Mouse (Mus musculus): ENCODE data around the gene Gbx2. TPM values are rescaled to one million over a fixed set of nuclear protein-coding genes. Genes with fewer than 3 reads are reported as not detected.

Gbx2 gene
- polyA plus RNA-seq, 1 experiment = 7.1 TPM

DNA sequence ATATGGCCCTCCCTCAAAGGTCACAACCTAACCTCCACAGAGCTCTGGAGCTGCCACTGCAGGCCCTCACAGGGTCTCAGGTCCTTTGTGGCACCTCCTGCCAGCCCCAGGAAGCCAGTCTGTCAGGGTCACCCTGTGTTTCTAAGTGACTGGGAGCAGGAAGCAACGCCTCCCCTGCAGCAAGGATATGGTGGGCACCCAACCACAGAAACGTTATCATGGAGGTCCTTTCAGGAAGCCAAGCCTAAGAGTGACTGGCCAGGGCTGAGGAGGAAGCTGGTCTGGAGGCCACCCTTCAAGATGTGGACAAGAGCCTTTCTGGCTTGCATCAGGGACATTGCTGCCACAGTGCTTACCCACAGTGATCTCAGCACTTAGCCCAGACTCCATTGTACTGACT is 31.9 kb downstream of the Gbx2 start:
- no peak overlapping the region for H3K4me3 ChIP-seq (ENCODE audit: low read depth, low read length)
- no peaks in the 10 kb centered on the region for H3K27me3 ChIP-seq (ENCODE audit: control insufficient read depth, insufficient read depth, low read length, poor library complexity, severe bottlenecking)
- no peak for TF ChIP-seq POLR2A (IDR thresholded peaks at IDR 0.05; ENCODE audit: insufficient read depth, low read length)
- TF ChIP-seq EP300 (IDR thresholded peaks at IDR 0.05; ENCODE audit: insufficient read depth, low read depth, low read length) = no peak
- no peak for TF ChIP-seq CTCF (IDR thresholded peaks at IDR 0.05; ENCODE audit: low read depth, low read length)
- H3K36me3 ChIP-seq (ENCODE audit: control insufficient read depth, insufficient read depth, low read length, poor library complexity, severe bottlenecking) = no peaks in the 10 kb centered on the region
- no peak overlapping the region for H3K27ac ChIP-seq (ENCODE audit: insufficient read depth, low read length)
- H3K4me1 ChIP-seq (ENCODE audit: control insufficient read depth, insufficient read depth, low read length) = no peaks in the 10 kb centered on the region
- H3K9me3 ChIP-seq (replicated peaks; ENCODE audit: control insufficient read depth, insufficient read depth, low read length, poor library complexity, severe bottlenecking) = no peaks in the 10 kb centered on the region
- no peak overlapping the region for H3K9ac ChIP-seq (ENCODE audit: low read depth, poor library complexity, severe bottlenecking)

GRCm38 (mm10) chr1:89895801-89896200 is 35.2 kb downstream of the Gbx2 start:
- Histone ChIP-seq H3K4me3 (ENCODE audit: low read depth, low read length) (no peak overlapping the region), H3K36me3 (ENCODE audit: control insufficient read depth, insufficient read depth, low read length, poor library complexity, severe bottlenecking) (no peaks in the 10 kb centered on the region), H3K27me3 (ENCODE audit: control insufficient read depth, insufficient read depth, low read length, poor library complexity, severe bottlenecking) (no peaks in the 10 kb centered on the region)

DNA sequence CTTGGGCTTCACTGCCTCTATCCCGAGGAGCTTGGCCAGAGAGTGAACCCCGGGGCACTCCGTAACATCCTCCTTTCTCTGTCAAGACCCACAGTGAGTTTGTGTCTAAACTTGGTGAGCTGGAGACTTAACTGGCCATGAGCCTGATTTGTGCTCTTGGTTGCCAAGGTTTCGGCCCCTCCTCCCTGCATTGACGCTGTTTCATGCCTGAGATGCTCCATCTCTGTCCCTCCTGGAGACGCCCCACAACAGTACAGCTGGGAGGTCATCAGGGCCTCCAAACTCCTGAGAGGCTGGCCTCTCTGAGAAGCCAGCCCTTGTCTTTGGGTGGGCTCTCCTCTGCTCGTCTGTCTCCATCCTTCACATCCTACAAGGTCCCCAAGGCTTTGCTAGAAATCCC is 38.7 kb downstream of the Gbx2 start:
- H3K36me3 ChIP-seq (ENCODE audit: control insufficient read depth, insufficient read depth, low read length, poor library complexity, severe bottlenecking) = no peaks in the 10 kb centered on the region
- H3K4me1 ChIP-seq (ENCODE audit: control insufficient read depth, insufficient read depth, low read length) = no peaks in the 10 kb centered on the region
- TF ChIP-seq POLR2A (IDR thresholded peaks at IDR 0.05; ENCODE audit: insufficient read depth, low read length) = no peak
- no peak for TF ChIP-seq EP300 (IDR thresholded peaks at IDR 0.05; ENCODE audit: insufficient read depth, low read depth, low read length)
- no peak for TF ChIP-seq CTCF (IDR thresholded peaks at IDR 0.05; ENCODE audit: low read depth, low read length)
- no peaks in the 10 kb centered on the region for H3K27me3 ChIP-seq (ENCODE audit: control insufficient read depth, insufficient read depth, low read length, poor library complexity, severe bottlenecking)
- H3K9me3 ChIP-seq (replicated peaks; ENCODE audit: control insufficient read depth, insufficient read depth, low read length, poor library complexity, severe bottlenecking) = no peaks in the 10 kb centered on the region
- no peak overlapping the region for H3K4me3 ChIP-seq (ENCODE audit: low read depth, low read length)
- no peak overlapping the region for H3K9ac ChIP-seq (ENCODE audit: low read depth, poor library complexity, severe bottlenecking)
- H3K27ac ChIP-seq (ENCODE audit: insufficient read depth, low read length) = no peak overlapping the region

More at GRCm38 (mm10) chr1:89895801-89896200, 35.2 kb downstream of the Gbx2 start:
- H3K9me3 ChIP-seq (replicated peaks; ENCODE audit: control insufficient read depth, insufficient read depth, low read length, poor library complexity, severe bottlenecking) = no peaks in the 10 kb centered on the region
- no peaks in the 10 kb centered on the region for H3K4me1 ChIP-seq (ENCODE audit: control insufficient read depth, insufficient read depth, low read length)
- no peak overlapping the region for H3K27ac ChIP-seq (ENCODE audit: insufficient read depth, low read length)
- no peak overlapping the region for H3K9ac ChIP-seq (ENCODE audit: low read depth, poor library complexity, severe bottlenecking)
- TF ChIP-seq CTCF (IDR thresholded peaks at IDR 0.05; ENCODE audit: low read depth, low read length) (no peak), POLR2A (IDR thresholded peaks at IDR 0.05; ENCODE audit: insufficient read depth, low read length) (no peak), EP300 (IDR thresholded peaks at IDR 0.05; ENCODE audit: insufficient read depth, low read depth, low read length) (no peak)

DNA sequence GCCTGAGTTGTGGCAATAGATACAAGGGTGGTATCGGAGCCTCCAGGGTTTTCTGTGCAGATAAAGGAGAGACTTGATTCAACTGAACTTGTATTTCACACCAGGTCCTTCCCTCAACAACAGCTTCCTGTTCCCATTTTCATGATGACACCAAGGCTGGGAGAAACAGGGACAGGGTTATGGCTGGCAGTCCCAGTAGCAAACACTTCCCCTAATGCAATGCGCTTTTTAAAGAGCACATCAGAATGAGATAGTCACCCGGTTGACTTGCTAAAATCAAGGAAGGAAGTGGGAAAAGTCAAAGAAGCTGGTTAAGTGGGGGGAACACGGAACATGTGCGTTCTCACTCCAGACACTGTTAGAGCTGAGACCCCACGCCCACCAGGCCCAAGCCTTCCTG is 39.6 kb downstream of the Gbx2 start:
- TF ChIP-seq POLR2A (IDR thresholded peaks at IDR 0.05; ENCODE audit: insufficient read depth, low read length) (no peak), CTCF (IDR thresholded peaks at IDR 0.05; ENCODE audit: low read depth, low read length) (no peak), EP300 (IDR thresholded peaks at IDR 0.05; ENCODE audit: insufficient read depth, low read depth, low read length) (no peak)
- Histone ChIP-seq H3K9ac (ENCODE audit: low read depth, poor library complexity, severe bottlenecking) (no peak overlapping the region), H3K36me3 (ENCODE audit: control insufficient read depth, insufficient read depth, low read length, poor library complexity, severe bottlenecking) (no peaks in the 10 kb centered on the region), H3K27ac (ENCODE audit: insufficient read depth, low read length) (no peak overlapping the region), H3K27me3 (ENCODE audit: control insufficient read depth, insufficient read depth, low read length, poor library complexity, severe bottlenecking) (no peaks in the 10 kb centered on the region), H3K9me3 (replicated peaks; ENCODE audit: control insufficient read depth, insufficient read depth, low read length, poor library complexity, severe bottlenecking) (no peaks in the 10 kb centered on the region), H3K4me3 (ENCODE audit: low read depth, low read length) (no peak overlapping the region), H3K4me1 (ENCODE audit: control insufficient read depth, insufficient read depth, low read length) (no peaks in the 10 kb centered on the region)

- Histone ChIP-seq H3K4me1 (ENCODE audit: control insufficient read depth, insufficient read depth, low read length) (peaks cover 2% of the 10 kb centered on the region), H3K27me3 (ENCODE audit: control insufficient read depth, insufficient read depth, low read length, poor library complexity, severe bottlenecking) (no peaks in the 10 kb centered on the region), H3K36me3 (ENCODE audit: control insufficient read depth, insufficient read depth, low read length, poor library complexity, severe bottlenecking) (no peaks in the 10 kb centered on the region), H3K4me3 (ENCODE audit: low read depth, low read length) (no peak overlapping the region), H3K9me3 (replicated peaks; ENCODE audit: control insufficient read depth, insufficient read depth, low read length, poor library complexity, severe bottlenecking) (no peaks in the 10 kb centered on the region), H3K27ac (ENCODE audit: insufficient read depth, low read length) (no peak overlapping the region), H3K9ac (ENCODE audit: low read depth, poor library complexity, severe bottlenecking) (no peak overlapping the region)
- TF ChIP-seq EP300 (IDR thresholded peaks at IDR 0.05; ENCODE audit: insufficient read depth, low read depth, low read length) = no peak
- TF ChIP-seq POLR2A (IDR thresholded peaks at IDR 0.05; ENCODE audit: insufficient read depth, low read length) = no peak
- TF ChIP-seq CTCF (IDR thresholded peaks at IDR 0.05; ENCODE audit: low read depth, low read length) = no peak
Measured at GRCm38 (mm10) chr1:89885696-89886095, 45.3 kb downstream of the Gbx2 start.

DNA sequence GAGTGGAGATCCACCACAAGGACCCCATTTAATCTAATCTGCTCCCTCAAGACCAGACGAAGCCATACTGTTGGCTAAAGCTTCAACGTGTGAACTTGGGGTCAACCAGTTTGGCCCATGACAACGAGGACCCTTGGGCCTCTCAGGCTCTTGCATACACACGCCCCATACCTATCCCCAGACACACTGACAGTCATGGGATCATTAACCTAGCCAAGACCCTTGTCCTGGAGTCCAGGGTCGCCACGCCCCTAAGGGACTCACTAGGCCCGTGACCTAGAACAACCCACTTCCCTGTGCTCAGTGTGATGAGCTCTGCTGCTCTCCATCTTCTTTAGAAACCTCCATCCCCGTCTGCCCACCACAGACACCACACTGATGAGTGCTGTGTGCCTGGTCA is 46.6 kb downstream of the Gbx2 start:
- Histone ChIP-seq H3K9me3 (replicated peaks; ENCODE audit: control insufficient read depth, insufficient read depth, low read length, poor library complexity, severe bottlenecking) (no peaks in the 10 kb centered on the region), H3K27ac (ENCODE audit: insufficient read depth, low read length) (no peak overlapping the region), H3K4me3 (ENCODE audit: low read depth, low read length) (no peak overlapping the region), H3K27me3 (ENCODE audit: control insufficient read depth, insufficient read depth, low read length, poor library complexity, severe bottlenecking) (no peaks in the 10 kb centered on the region), H3K4me1 (ENCODE audit: control insufficient read depth, insufficient read depth, low read length) (peaks cover 3% of the 10 kb centered on the region), H3K9ac (ENCODE audit: low read depth, poor library complexity, severe bottlenecking) (no peak overlapping the region), H3K36me3 (ENCODE audit: control insufficient read depth, insufficient read depth, low read length, poor library complexity, severe bottlenecking) (no peaks in the 10 kb centered on the region)
- TF ChIP-seq EP300 (IDR thresholded peaks at IDR 0.05; ENCODE audit: insufficient read depth, low read depth, low read length) (no peak), POLR2A (IDR thresholded peaks at IDR 0.05; ENCODE audit: insufficient read depth, low read length) (no peak), CTCF (IDR thresholded peaks at IDR 0.05; ENCODE audit: low read depth, low read length) (no peak)
